ENCODE assay signal across 8 mouse cellular contexts in the genomic region with DNA sequence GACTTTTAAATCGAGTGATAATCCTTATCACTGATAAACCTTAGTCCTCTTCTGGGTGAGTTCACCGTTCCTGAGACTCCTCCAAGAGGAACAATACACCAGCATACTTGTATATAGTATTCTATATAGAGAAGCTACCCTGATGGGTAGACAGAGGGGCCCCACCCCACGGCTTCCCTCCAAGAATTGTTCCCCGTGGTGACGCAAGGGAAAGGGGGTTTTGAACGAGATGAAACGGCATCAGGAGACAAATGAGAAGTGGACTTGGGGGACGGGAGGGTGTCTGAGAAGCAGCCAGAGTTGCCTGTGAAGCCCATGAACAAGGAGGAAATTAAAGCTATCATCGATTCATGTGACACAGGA. TPM values are rescaled to one million over a fixed set of nuclear protein-coding genes. Genes with fewer than 3 reads are reported as not detected.
DNase-seq lines count a peak whose midpoint lies in the region; ATAC-seq lines count a peak whose summit lies in the region.

No protein-coding gene starts in this region.

- H3K9ac ChIP-seq in embryonic facial prominence, embryonic 12.5 days, result peak overlapping the region; percentile 95; the same call in 1 of the 2 replicates
- peak overlapping the region; percentile 20; the same call in 1 of the 2 replicates for H3K9ac ChIP-seq in hindbrain, embryonic 14.5 days
- H3K9ac ChIP-seq in stomach, embryonic 16.5 days (ENCODE audit: low read length), result peak overlapping the region; percentile 62

- H3K27me3 ChIP-seq in embryonic facial prominence, embryonic 12.5 days, result peaks cover 14% of the 10 kb centered on the region
- peaks cover 12% of the 10 kb centered on the region for H3K27me3 ChIP-seq in hindbrain, embryonic 14.5 days (ENCODE audit: control insufficient read depth, insufficient read depth, low read length)
- H3K27me3 ChIP-seq in stomach, embryonic 16.5 days (ENCODE audit: control insufficient read depth, insufficient read depth, low read length), result peaks cover 8% of the 10 kb centered on the region

- peak overlapping the region; percentile 76 for H3K4me3 ChIP-seq in embryonic facial prominence, embryonic 12.5 days
- H3K4me3 ChIP-seq in hindbrain, embryonic 14.5 days (replicated peaks; ENCODE audit: low read length), result peak overlapping the region; percentile 77
- peak overlapping the region; percentile 96 for H3K4me3 ChIP-seq in stomach, embryonic 16.5 days (replicated peaks; ENCODE audit: low read length)

- 10% methylated on average over 9 of the region's 9 CpGs for WGBS in embryonic facial prominence, embryonic 12.5 days
- 8% methylated on average over 9 of the region's 9 CpGs for WGBS in hindbrain, embryonic 14.5 days
- WGBS in stomach, embryonic 16.5 days, result 10% methylated on average over 9 of the region's 9 CpGs

- no peaks in the 10 kb centered on the region for H3K9me3 ChIP-seq in embryonic facial prominence, embryonic 12.5 days
- H3K9me3 ChIP-seq in hindbrain, embryonic 14.5 days (ENCODE audit: control insufficient read depth, low read length), result no peaks in the 10 kb centered on the region
- H3K9me3 ChIP-seq in stomach, embryonic 16.5 days (replicated peaks; ENCODE audit: control insufficient read depth, low read length), result no peaks in the 10 kb centered on the region

- H3K36me3 ChIP-seq in embryonic facial prominence, embryonic 12.5 days, result 0 out of 2 replicates have a peak, but pooled peaks cover 6% of the 10 kb centered on the region
- H3K36me3 ChIP-seq in hindbrain, embryonic 14.5 days (replicated peaks; ENCODE audit: control insufficient read depth, insufficient read depth), result peaks cover 5% of the 10 kb centered on the region
- peaks cover 6% of the 10 kb centered on the region; the same call in 1 of the 2 replicates for H3K36me3 ChIP-seq in stomach, embryonic 16.5 days (ENCODE audit: control insufficient read depth, insufficient read depth, low read length)

- peak overlapping the region; percentile 63 for H3K4me2 ChIP-seq in embryonic facial prominence, embryonic 12.5 days (replicated peaks)
- peak overlapping the region; percentile 49 for H3K4me2 ChIP-seq in hindbrain, embryonic 14.5 days (replicated peaks)
- peak overlapping the region; percentile 91 for H3K4me2 ChIP-seq in stomach, embryonic 16.5 days (ENCODE audit: low read depth, low read length)

- DNase-seq in cerebellum, adult 18-20 months, result peak; percentile 39 to 59
- no peak for DNase-seq in cerebellum, adult 8-10 months
- peak; percentile 79 for DNase-seq in CD4-positive helper T cell, adult 2 months (ENCODE audit: low read depth, low spot score)
- DNase-seq in hindbrain, embryonic 14.5 days (ENCODE audit: low spot score), result no peak
- DNase-seq in lung, postnatal 14 days, result peak; percentile 31
- no peak for DNase-seq in left cerebral cortex, adult 11 months (ENCODE audit: low spot score)

- ATAC-seq in embryonic facial prominence, embryonic 12.5 days (ENCODE audit: insufficient number of reproducible peaks, insufficient read depth, low FRiP score, low TSS enrichment), result peak; percentile 32; the same call in 1 of the 2 replicates
- peak; percentile 70 for ATAC-seq in hindbrain, embryonic 14.5 days (ENCODE audit: low FRiP score)
- peak; percentile 33; the same call in 1 of the 2 replicates for ATAC-seq in stomach, embryonic 16.5 days (ENCODE audit: insufficient read depth, low FRiP score)

- no peak overlapping the region for H3K27ac ChIP-seq in embryonic facial prominence, embryonic 12.5 days
- no peak overlapping the region for H3K27ac ChIP-seq in hindbrain, embryonic 14.5 days
- no peak overlapping the region; the same call in 1 of the 2 replicates for H3K27ac ChIP-seq in stomach, embryonic 16.5 days (ENCODE audit: low read length)

- H3K4me1 ChIP-seq in embryonic facial prominence, embryonic 12.5 days, result peaks cover 20% of the 10 kb centered on the region
- H3K4me1 ChIP-seq in hindbrain, embryonic 14.5 days (replicated peaks; ENCODE audit: control insufficient read depth, insufficient read depth, low read length), result peaks cover 19% of the 10 kb centered on the region
- H3K4me1 ChIP-seq in stomach, embryonic 16.5 days (ENCODE audit: control insufficient read depth, insufficient read depth, low read length), result peaks cover 12% of the 10 kb centered on the region

RNA-seq across cellular contexts. Expression of gene Car7, which starts 0.3 kb away (rescaled TPM):
- 0.83 and 0.97 TPM in 2 replicates for polyA plus RNA-seq in embryonic facial prominence, embryonic 12.5 days (2016; fragmentation: Nextera tagmentation; extraction: Ambion mirVana)
- 2.0 and 2.2 TPM in 2 replicates for polyA plus RNA-seq in hindbrain, embryonic 14.5 days (2014; fragmentation: Nextera tagmentation; extraction: Ambion mirVana)
- polyA plus RNA-seq in stomach, embryonic 16.5 days (2015; fragmentation: Nextera tagmentation; extraction: Ambion mirVana), result 1.5 and 1.6 TPM in 2 replicates

RNA-seq across cellular contexts. Expression of gene Nae1, which starts 0.3 kb away (rescaled TPM):
- 129 TPM in 2 replicates for polyA plus RNA-seq in embryonic facial prominence, embryonic 12.5 days (2016; fragmentation: Nextera tagmentation; extraction: Ambion mirVana)
- polyA plus RNA-seq in hindbrain, embryonic 14.5 days (2014; fragmentation: Nextera tagmentation; extraction: Ambion mirVana), result 111 and 116 TPM in 2 replicates
- 86.4 and 89.4 TPM in 2 replicates for polyA plus RNA-seq in stomach, embryonic 16.5 days (2015; fragmentation: Nextera tagmentation; extraction: Ambion mirVana)

RNA-seq across cellular contexts. Expression of gene Terb1, which starts 25.1 kb away (rescaled TPM):
- polyA plus RNA-seq in embryonic facial prominence, embryonic 12.5 days (2016; fragmentation: Nextera tagmentation; extraction: Ambion mirVana), result 0.24 and 0.29 TPM in 2 replicates
- 0.78 and 0.83 TPM in 2 replicates for polyA plus RNA-seq in hindbrain, embryonic 14.5 days (2014; fragmentation: Nextera tagmentation; extraction: Ambion mirVana)
- polyA plus RNA-seq in stomach, embryonic 16.5 days (2015; fragmentation: Nextera tagmentation; extraction: Ambion mirVana), result 0.14 and 0.20 TPM in 2 replicates

RNA-seq across cellular contexts. Expression of gene Pdp2, which starts 56.5 kb away (rescaled TPM):
- 13.2 and 13.7 TPM in 2 replicates for polyA plus RNA-seq in embryonic facial prominence, embryonic 12.5 days (2016; fragmentation: Nextera tagmentation; extraction: Ambion mirVana)
- 18.7 and 19.7 TPM in 2 replicates for polyA plus RNA-seq in hindbrain, embryonic 14.5 days (2014; fragmentation: Nextera tagmentation; extraction: Ambion mirVana)
- 13.3 and 14.1 TPM in 2 replicates for polyA plus RNA-seq in stomach, embryonic 16.5 days (2015; fragmentation: Nextera tagmentation; extraction: Ambion mirVana)

Comparison
In these comparisons a context has a peak if more than half of its experiments do, and no peak if none do; other contexts are left out.
1. DNase-seq: peak in cerebellum, adult 18-20 months (2 of 2), CD4-positive helper T cell, adult 2 months (single experiment) and lung, postnatal 14 days (single experiment); none in cerebellum, adult 8-10 months (single experiment), hindbrain, embryonic 14.5 days (single experiment) and left cerebral cortex, adult 11 months (single experiment).
2. H3K9ac ChIP-seq: peak in every context shown above with its lines; median percentile 95 in embryonic facial prominence, embryonic 12.5 days; 62 in stomach, embryonic 16.5 days; 20 in hindbrain, embryonic 14.5 days.
3. Peak in every context shown above with its lines, with median percentiles within 50 percentile points of each other: ATAC-seq, H3K4me2 ChIP-seq and H3K4me3 ChIP-seq.